Mouse (Mus musculus): ENCODE measurements around the gene Ankdd1a.

- TF ChIP-seq ZC3H11A (IDR thresholded peaks at IDR 0.05; ENCODE audit: low read depth, low read length) (no peak), POLR2A (IDR thresholded peaks at IDR 0.05; ENCODE audit: low read depth, low read length) (no peak)
Observed at GRCm38 (mm10) chr9:65562081-65562506, 42.1 kb upstream of the Ankdd1a start.

Measured in CH12.LX (cell line).